Mouse (Mus musculus) frontal cortex, postnatal 36 days (tissue): Measurements from ENCODE around the gene Cul4b.
"Not testable (repeated sequence)": the region's sequence is repeated elsewhere in the genome, so short reads cannot be mapped to it uniquely, and the experiment has no call there.

Source experiments
- DNase-seq, 2 experiments: peaks; one replicate each; pipeline ENCODE4 v3.0.0; 2022; ENCODE audit warnings: low spot score in 2 of 2

Cul4b gene

DNA sequence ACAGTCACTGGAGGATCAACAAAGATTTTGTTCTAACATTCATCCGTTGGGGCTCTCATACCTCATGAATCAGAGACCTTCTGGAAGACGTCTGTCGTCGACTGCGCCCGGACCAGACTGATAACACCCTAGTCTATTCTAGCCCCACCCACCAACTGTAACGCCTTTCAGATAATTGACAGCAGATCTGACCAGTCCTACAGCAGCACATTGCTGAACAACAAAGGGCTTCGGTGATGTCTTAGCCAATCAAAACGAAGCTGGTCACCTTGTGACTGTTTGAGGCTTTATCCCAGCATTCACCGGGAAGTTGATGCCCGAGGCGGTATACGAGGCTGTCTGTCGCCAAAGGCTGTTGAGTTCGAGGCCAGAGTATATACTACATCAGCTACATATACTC, at the start of gene Cul4b:
TSS of gene Cul4b (minus strand) at position 119 of the 400 bp plus-strand sequence.
- DNase-seq: no peak

DNA sequence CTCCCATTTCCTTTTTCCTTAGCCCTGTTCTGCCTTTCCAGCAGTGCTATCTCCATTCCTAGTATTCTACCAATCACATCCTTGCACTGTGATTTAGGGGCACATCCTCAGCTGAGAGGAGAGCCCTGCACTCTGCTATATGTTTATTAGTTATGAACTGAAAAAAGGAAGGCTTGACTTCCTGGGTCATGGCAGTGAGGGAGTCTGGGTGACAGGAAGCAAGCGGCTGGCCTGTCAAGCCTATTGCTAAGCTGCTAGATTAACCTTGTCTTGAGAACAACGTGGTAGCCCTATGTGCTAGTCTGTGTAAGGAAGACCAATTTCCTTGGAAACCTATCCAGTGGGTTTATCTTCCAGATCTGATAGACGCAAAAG, 25.0 kb upstream of the Cul4b start:
- DNase-seq: peak; percentile 8 to 21

DNA sequence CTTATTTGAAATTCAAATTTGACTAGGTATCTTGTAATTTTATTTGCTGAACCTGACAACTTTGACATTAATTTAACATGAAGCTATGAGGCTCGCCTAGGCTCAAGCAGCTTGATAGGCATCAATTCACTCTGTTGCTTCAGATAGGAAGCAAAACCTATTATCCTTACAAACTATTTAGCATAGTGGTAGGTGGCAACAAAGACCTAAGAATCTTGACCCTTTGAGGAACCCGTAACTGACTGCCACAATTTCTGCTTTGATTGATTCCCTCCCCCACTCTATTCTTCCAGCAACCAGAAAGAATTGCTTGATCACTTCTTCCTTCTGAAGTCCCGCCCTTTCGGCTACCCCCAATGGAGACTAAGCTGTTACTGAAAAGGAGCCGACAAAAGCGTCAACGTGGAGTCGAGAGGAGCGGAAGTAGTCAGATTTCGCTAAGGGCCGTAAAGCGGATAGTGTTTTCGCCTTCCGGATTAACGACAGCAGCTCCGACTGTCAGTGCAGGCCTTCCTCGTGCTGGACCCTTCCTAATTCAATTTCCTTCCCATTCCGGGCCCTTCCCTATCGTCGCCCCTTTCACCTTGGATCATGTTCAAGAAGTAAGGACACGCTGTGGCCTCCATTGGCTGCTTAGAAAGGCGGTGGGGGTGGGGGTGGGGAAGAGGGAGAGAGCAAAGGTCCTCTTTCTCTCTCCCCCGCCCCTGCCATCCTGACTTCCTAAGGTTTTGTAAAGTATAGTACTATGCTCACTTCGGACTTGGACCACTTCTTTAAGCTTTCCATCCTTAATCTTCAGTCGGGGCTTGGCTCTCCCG, 24.4 kb upstream of the Cul4b start, which contains the start of gene Mcts1:
TSS of gene Mcts1 (plus strand) at position 402 of the 818 bp plus-strand sequence.
- peak; percentile 63 to 81 for DNase-seq

DNA sequence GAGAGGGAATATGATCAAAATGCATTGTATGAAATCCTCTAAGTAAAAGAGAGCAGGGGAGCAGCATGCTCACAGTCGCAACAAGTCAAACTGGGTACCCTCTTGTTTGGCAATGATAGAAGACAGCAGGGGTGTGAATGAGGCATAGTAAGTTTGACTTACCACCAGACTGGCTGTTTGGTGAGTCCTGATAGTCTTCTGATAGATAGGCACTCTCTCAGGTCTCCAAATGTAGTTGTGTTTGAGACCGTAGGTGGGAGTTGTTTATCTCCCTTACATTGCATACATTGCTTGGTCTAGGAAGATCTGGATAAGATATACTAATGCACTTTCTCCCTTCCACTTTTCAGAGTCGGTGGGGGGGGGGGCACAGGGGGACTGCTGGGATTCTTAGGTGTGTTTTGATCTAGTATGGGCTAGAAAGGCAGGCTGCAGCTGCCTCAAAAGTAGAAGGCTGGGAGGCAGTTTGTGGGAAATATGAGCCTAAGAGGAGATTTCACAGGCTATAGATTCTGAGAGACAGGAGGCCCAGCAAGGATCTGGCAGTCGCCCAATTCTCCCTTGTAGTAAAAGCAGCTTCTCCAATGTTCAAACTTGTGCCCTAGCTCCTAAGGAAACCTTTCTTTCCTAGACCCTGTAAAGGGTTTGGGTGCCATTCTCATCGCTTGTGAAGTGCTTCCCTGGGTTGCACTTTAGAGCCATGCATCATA, 17.3 kb upstream of the Cul4b start:
- DNase-seq: no peak

DNA sequence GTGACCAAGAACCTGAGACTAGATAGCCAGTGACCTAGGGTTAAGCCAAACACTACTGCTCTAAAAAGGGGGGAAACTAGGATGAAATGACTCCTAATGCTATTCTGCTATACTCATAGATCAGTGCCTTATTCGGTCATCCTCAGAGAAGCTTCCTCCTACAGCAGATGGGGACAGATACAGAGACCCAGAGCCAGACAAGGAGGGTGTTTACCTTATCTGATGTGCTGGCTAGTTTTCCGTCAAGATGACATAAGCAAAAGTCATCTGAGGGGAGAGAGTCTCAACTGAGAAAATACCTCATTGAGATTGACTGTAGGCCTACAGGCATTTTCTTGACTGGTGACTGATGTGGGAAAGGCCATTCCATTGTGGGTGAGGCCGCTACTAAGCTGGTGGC, 15.8 kb upstream of the Cul4b start:
- DNase-seq: no peak

DNA sequence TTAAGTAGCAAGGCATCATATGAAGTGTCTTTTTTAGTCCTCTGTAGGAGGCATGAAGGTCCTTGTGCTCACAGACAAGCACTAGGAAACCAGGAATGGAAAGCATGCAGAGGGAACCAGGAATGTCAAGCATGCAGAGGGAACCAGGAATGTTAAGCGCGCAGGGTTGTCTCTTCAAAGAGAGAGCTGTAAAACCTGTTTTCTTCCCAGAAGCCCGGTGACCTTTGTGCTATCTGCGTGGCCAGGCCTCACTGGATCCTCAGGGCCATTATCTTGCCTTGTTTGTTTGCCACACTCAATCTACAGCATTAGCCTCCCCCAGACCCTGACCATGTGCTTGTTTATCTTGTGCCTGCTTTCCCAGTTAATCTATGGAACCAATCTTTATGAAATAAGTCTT, 13.8 kb upstream of the Cul4b start:
- no peak for DNase-seq

DNA sequence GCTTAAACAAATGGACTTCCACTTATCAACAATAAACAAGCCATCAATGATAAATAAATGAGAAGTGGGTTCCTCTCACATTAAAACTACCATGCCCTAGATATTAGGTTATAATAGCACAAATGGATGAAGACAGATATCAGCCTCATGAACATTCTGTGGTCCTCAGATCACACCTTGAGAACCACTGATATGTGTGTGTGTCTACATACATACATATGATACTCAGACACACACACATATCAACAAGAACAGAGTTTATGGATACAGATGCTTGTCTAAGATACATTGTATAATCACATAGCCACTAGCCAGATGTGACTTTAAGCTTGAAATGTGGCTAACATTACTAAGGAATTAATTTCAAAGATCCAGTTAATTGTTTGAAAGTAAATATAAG, 7.3 kb upstream of the Cul4b start:
- no peak for DNase-seq

DNA sequence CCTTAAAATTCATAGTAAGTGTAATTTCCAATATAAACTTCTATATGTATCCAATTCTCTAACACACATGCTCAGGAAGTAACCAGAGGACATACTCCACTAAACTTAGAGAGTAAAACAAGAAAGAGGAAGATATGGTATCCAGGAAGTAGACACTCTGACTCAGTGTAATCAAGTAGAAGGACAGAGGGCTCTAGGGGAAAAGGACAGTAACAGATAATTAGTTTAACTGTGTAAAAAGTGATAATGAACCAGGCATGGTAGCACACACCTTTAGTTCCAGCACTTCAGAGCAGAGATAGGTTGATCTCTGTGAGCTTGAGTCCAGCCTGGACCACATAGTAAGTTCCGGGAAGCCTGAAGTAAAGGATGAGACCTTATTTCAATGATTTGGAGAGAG, 5.1 kb upstream of the Cul4b start:
- DNase-seq: no peak

DNA sequence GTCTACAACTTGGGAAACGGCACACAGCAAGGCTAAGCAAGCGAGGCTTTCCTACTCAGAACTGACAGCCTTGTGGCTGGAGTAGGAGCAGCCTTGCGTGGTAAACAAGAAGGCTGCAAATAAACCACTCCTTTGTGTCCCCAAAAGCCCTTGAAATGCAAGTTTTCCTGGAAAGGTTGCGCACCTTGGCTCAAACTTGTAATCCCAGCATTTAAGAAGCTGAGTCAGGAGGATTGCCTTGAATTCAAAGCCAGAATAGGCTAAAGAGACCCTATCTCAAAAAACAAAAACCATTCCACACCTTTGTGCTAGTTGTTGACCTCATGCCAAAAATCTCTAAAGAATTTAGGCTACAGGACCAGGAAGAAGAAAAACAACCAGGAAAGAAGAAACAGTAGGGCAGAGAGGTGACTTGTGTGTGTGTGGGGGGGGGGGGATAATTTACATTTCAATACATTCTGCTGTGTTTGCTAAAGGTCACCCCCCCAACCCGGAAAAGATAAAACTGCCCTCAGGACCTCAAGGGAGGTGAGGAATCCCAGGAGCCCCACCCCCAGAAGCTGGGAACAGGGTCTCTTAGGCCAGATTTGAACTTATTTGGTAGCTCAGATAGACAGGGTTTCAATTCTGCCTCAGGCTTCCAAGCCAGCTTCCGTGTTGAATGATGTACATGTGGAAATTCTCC, 9.3 kb downstream of the Cul4b start:
- no peak for DNase-seq

DNA sequence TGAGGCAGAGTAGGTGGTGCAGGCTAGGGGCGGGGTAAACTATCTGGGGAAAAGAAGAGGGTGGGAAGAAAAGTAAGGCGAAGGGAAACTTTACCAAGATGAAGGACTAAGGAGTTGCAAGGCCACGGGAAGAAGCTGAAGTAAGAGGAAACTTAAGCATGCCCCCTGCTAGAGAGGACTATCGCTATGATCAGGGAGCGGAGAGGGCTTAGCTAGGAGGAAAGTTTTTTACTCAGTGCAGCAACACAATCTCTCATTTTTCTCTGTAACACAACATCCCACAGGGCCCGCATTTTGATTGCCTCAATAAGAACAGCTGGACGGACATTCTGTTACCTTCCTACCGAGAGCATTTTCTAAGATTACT, 10.8 kb downstream of the Cul4b start:
- no peak for DNase-seq

DNA sequence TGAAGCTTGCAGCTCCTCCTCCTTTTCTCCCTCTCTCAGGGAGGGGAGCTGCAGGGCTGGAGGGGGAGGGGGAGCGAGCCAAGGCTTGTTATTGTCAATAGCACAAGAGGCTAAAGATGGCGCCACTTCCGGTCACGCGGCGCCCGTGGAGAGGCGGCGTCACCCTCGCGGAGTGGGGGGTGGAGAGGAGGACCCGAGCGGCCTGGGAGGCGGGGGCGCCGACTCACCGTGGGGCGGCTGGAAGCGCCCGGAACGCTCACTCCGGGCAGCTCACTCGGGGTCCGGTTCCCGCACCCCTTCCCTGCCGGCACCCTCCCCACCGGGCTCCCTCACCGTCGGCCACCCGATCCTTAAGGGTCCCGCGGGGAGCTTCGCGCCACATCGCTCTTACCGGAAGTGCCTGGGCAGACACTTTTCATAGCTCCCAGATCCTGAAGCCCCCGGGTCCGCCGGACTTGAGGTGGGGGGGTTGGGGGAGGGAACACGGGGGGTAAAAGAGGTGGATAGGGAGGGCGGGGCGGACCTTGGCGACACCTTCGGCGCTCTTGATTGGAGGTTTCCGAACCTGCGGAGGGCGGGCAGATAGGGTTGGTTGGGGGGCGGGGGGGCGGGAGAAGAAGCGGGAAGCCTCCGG, 11.3 kb downstream of the Cul4b start:
- DNase-seq: peak; percentile 86 to 89

DNA sequence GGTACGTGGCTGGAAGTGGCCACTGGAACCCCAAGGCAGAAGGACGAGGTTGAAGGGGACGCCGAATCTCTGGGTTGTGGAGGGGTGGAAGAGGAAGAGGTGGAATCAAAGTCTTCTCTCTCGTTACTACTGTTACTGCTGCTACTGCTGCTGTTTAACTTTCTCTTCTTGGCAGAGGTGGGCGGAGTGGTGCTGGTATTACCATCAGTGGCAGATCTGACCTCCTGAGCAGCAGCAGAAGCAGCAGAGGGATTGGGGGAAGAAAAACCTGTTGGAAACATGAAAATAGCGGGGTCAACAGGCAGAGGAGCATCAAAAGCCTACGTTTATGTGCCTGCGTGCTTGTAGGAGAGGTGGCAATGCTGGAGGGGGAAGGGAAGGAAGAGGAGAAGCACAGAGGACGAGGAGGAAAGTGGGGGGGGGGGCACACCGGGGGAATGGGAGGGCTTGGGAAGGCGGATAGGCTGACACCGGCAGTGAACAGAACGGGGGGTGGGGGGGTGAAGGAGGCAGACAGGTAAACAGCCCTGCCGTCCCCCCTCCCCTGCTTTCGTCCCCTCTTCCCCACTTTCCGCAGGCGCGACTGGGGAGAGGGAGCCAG, 12.0 kb downstream of the Cul4b start:
- DNase-seq: peak; percentile 14 to 30

DNA sequence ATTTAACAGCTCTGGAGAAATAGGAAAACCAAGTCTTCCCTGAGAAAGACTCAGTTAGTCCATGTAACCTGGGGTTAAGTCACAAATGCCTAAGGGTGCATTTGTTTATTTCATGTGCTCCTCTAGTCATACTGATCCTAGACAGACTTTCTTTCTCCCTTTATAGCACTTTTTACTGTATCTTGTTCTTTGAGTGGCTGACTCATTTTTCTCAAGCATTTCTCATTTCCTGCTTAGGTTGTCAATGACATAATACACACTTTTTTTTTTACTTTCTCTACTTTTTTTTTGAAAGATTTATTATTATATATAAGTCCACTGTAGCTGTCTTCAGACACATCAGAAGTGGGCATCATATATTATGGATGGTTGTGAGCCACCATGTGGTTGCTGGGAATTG, 22.7 kb downstream of the Cul4b start:
- no peak for DNase-seq

DNA sequence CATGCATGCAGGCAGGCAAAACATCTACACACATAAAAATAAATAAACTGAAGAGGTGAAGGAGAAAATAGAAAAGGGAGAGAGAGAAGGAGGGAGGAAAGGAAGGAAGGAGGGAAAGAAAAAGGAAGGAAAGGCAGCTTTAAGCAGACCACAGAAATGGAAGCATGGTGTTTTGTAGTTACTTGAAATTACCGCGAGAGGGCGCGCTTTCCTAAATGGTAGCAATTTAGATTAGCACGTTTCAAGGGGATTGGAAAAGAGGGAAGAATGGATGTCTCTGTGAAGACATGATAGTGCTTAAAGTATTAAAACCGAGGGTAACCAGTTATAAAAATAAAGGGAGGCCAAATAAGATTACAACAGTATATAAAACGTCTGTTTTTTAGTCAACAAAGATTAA, 61.4 kb downstream of the Cul4b start:
- DNase-seq: peak; percentile 1 to 3

DNA sequence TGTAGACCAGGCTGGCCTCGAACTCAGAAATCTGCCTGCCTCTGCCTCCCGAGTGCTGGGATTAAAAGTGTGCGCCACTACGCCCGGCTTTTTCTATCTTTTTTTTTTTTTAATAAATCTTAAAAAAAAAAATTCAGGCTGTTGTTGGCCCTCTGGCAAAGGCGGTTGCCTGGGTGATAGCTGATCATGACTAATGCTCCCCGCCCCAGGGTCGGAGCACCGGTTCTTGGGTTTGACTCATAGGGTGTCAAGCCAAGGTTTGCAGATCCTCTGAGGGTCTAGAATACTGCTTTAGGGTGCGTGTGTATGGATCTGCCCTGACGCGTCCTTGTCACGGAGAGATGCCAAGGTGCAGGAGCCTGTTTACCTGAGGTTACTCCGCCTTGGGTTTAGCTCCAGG, 71.2 kb downstream of the Cul4b start:
- no peak for DNase-seq

DNA sequence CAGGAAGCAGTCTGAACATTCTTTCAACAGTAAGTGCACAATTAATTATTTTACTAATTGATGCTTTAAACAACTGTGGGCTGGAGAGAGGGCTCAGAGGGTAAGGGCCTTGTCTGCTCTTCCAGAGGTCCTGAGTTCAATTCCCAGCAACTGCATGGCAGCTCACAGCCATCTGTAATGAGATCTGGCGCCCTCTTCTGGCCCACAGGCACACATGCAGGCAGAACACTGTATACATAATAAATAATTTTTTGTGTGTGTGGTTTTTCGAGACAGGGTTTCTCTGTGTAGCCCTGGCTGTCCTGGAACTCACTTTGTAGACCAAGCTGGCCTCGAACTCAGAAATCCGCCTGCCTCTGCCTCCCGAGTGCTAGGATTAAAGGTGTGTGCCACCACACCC, 73.8 kb downstream of the Cul4b start:
- DNase-seq: not testable (repeated sequence)

DNA sequence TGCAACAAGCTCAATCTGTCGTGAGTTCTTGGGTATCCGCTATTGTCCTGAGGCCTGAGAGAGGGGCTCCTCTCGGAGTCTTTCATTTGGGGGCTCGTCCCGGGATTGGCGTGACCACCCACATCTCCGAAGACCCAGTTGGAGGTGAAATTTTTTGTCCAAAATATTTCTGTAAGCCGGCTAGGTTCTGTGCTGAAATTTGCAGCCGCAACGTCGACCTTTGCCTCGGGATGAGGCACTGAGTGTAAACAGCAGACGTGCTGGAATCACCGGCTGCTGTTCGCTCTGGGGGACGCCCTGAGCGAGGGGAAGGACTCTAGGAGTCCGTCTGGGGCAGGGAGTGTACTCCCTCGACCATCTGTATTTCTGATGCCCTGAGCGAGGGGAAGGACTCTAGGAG, 90.5 kb downstream of the Cul4b start:
- DNase-seq: not testable (repeated sequence)
